Mouse (Mus musculus): ENCODE measurements around the gene Mast3. TPM values are rescaled to one million over a fixed set of nuclear protein-coding genes. Genes with fewer than 3 reads are reported as not detected.
A peak's percentile ranks its signal among the peaks of the same experiment; 100 is the strongest.

Mast3 gene
- polyA plus RNA-seq, 1 experiment from 2014 or later = 8.5 TPM

GRCm38 (mm10) chr8:70803761-70804480 is 933 bp downstream of the Mast3 start:
- peak overlapping the region; percentile 53 for H3K4me3 ChIP-seq (ENCODE audit: low read depth, low read length)
- H3K9ac ChIP-seq (ENCODE audit: low read depth, low read length) = peak overlapping the region; percentile 49; the same call in 1 of the 2 replicates
- 0 out of 2 replicates have a peak overlapping the region, but pooled peaks have one; percentile 3 for H3K27ac ChIP-seq (ENCODE audit: low read depth, low read length)
- H3K36me3 ChIP-seq (ENCODE audit: control insufficient read depth, insufficient read depth, low read length) = no peaks in the 10 kb centered on the region
- no peaks in the 10 kb centered on the region for H3K9me3 ChIP-seq (replicated peaks; ENCODE audit: control insufficient read depth, low read length)
- H3K4me2 ChIP-seq = peak overlapping the region; percentile 78
- WGBS (ENCODE audit: insufficient replicate concordance) = 1% methylated on average over 47 of the region's 47 CpGs
- H3K4me1 ChIP-seq (ENCODE audit: control insufficient read depth, insufficient read depth, low read length) = peaks cover 12% of the 10 kb centered on the region; the same call in 1 of the 2 replicates
- H3K27me3 ChIP-seq (ENCODE audit: control insufficient read depth, insufficient read depth, low read length) = peaks cover 65% of the 10 kb centered on the region
- peak; percentile 27; the same call in 1 of the 2 replicates for ATAC-seq (replicated peaks; ENCODE audit: insufficient number of reproducible peaks, low FRiP score, low TSS enrichment)

GRCm38 (mm10) chr8:70802786-70803510 is 1.9 kb downstream of the Mast3 start:
- Histone ChIP-seq H3K27ac (ENCODE audit: low read depth, low read length) (no peak overlapping the region), H3K27me3 (ENCODE audit: control insufficient read depth, insufficient read depth, low read length) (peaks cover 72% of the 10 kb centered on the region), H3K4me1 (ENCODE audit: control insufficient read depth, insufficient read depth, low read length) (peaks cover 14% of the 10 kb centered on the region; the same call in 1 of the 2 replicates), H3K9ac (ENCODE audit: low read depth, low read length) (no peak overlapping the region), H3K9me3 (replicated peaks; ENCODE audit: control insufficient read depth, low read length) (no peaks in the 10 kb centered on the region), H3K36me3 (ENCODE audit: control insufficient read depth, insufficient read depth, low read length) (no peaks in the 10 kb centered on the region), H3K4me2 (peak overlapping the region; percentile 78; the same call in 1 of the 2 replicates), H3K4me3 (ENCODE audit: low read depth, low read length) (no peak overlapping the region; the same call in 1 of the 2 replicates)
- WGBS (ENCODE audit: insufficient replicate concordance) = 58% methylated on average over 11 of the region's 11 CpGs
- no peak for ATAC-seq (replicated peaks; ENCODE audit: insufficient number of reproducible peaks, low FRiP score, low TSS enrichment)

GRCm38 (mm10) chr8:70801830-70802229 is 3.0 kb downstream of the Mast3 start:
- Histone ChIP-seq H3K4me1 (ENCODE audit: control insufficient read depth, insufficient read depth, low read length) (peaks cover 14% of the 10 kb centered on the region; the same call in 1 of the 2 replicates), H3K9ac (ENCODE audit: low read depth, low read length) (no peak overlapping the region), H3K9me3 (replicated peaks; ENCODE audit: control insufficient read depth, low read length) (no peaks in the 10 kb centered on the region), H3K27me3 (ENCODE audit: control insufficient read depth, insufficient read depth, low read length) (peaks cover 73% of the 10 kb centered on the region), H3K4me3 (ENCODE audit: low read depth, low read length) (no peak overlapping the region), H3K4me2 (no peak overlapping the region), H3K27ac (ENCODE audit: low read depth, low read length) (no peak overlapping the region), H3K36me3 (ENCODE audit: control insufficient read depth, insufficient read depth, low read length) (no peaks in the 10 kb centered on the region)
- ATAC-seq (replicated peaks; ENCODE audit: insufficient number of reproducible peaks, low FRiP score, low TSS enrichment) = no peak
- 68% methylated on average over 1 of the region's 1 CpGs for WGBS (ENCODE audit: insufficient replicate concordance)

- Histone ChIP-seq H3K27me3 (ENCODE audit: control insufficient read depth, insufficient read depth, low read length) (peaks cover 74% of the 10 kb centered on the region), H3K4me2 (no peak overlapping the region), H3K9me3 (replicated peaks; ENCODE audit: control insufficient read depth, low read length) (no peaks in the 10 kb centered on the region), H3K4me1 (ENCODE audit: control insufficient read depth, insufficient read depth, low read length) (peaks cover 14% of the 10 kb centered on the region; the same call in 1 of the 2 replicates), H3K27ac (ENCODE audit: low read depth, low read length) (no peak overlapping the region), H3K9ac (ENCODE audit: low read depth, low read length) (no peak overlapping the region), H3K4me3 (ENCODE audit: low read depth, low read length) (no peak overlapping the region), H3K36me3 (ENCODE audit: control insufficient read depth, insufficient read depth, low read length) (no peaks in the 10 kb centered on the region)
- no peak for ATAC-seq (replicated peaks; ENCODE audit: insufficient number of reproducible peaks, low FRiP score, low TSS enrichment)
- 20% methylated on average over 15 of the region's 15 CpGs for WGBS (ENCODE audit: insufficient replicate concordance)
Observed at GRCm38 (mm10) chr8:70801156-70801555, 3.7 kb downstream of the Mast3 start.

GRCm38 (mm10) chr8:70800648-70801047 is 4.2 kb downstream of the Mast3 start:
- H3K27me3 ChIP-seq (ENCODE audit: control insufficient read depth, insufficient read depth, low read length) = peaks cover 76% of the 10 kb centered on the region
- no peak overlapping the region for H3K4me3 ChIP-seq (ENCODE audit: low read depth, low read length)
- no peak overlapping the region for H3K27ac ChIP-seq (ENCODE audit: low read depth, low read length)
- H3K9ac ChIP-seq (ENCODE audit: low read depth, low read length) = no peak overlapping the region
- no peak overlapping the region for H3K4me2 ChIP-seq
- no peak for ATAC-seq (replicated peaks; ENCODE audit: insufficient number of reproducible peaks, low FRiP score, low TSS enrichment)
- H3K9me3 ChIP-seq (replicated peaks; ENCODE audit: control insufficient read depth, low read length) = no peaks in the 10 kb centered on the region
- WGBS (ENCODE audit: insufficient replicate concordance) = 43% methylated on average over 10 of the region's 10 CpGs
- H3K36me3 ChIP-seq (ENCODE audit: control insufficient read depth, insufficient read depth, low read length) = no peaks in the 10 kb centered on the region
- H3K4me1 ChIP-seq (ENCODE audit: control insufficient read depth, insufficient read depth, low read length) = peaks cover 14% of the 10 kb centered on the region; the same call in 1 of the 2 replicates

- peak overlapping the region; percentile 54 for H3K4me3 ChIP-seq (ENCODE audit: low read depth, low read length)
- no peaks in the 10 kb centered on the region for H3K9me3 ChIP-seq (replicated peaks; ENCODE audit: control insufficient read depth, low read length)
- no peak for ATAC-seq (replicated peaks; ENCODE audit: insufficient number of reproducible peaks, low FRiP score, low TSS enrichment)
- H3K36me3 ChIP-seq (ENCODE audit: control insufficient read depth, insufficient read depth, low read length) = no peaks in the 10 kb centered on the region
- H3K4me2 ChIP-seq = peak overlapping the region; percentile 90
- 16% methylated on average over 15 of the region's 15 CpGs for WGBS (ENCODE audit: insufficient replicate concordance)
- H3K27me3 ChIP-seq (ENCODE audit: control insufficient read depth, insufficient read depth, low read length) = peaks cover 77% of the 10 kb centered on the region
- 0 out of 2 replicates have a peak, but pooled peaks cover 2% of the 10 kb centered on the region for H3K4me1 ChIP-seq (ENCODE audit: control insufficient read depth, insufficient read depth, low read length)
- H3K9ac ChIP-seq (ENCODE audit: low read depth, low read length) = 0 out of 2 replicates have a peak overlapping the region, but pooled peaks have one; percentile 71
- no peak overlapping the region for H3K27ac ChIP-seq (ENCODE audit: low read depth, low read length)
Observed at GRCm38 (mm10) chr8:70798281-70798680, 6.6 kb downstream of the Mast3 start.

- Histone ChIP-seq H3K4me2 (peak overlapping the region; percentile 90), H3K27ac (ENCODE audit: low read depth, low read length) (no peak overlapping the region), H3K4me1 (ENCODE audit: control insufficient read depth, insufficient read depth, low read length) (peaks cover 8% of the 10 kb centered on the region; the same call in 1 of the 2 replicates), H3K4me3 (ENCODE audit: low read depth, low read length) (peak overlapping the region; percentile 54), H3K9me3 (replicated peaks; ENCODE audit: control insufficient read depth, low read length) (no peaks in the 10 kb centered on the region), H3K36me3 (ENCODE audit: control insufficient read depth, insufficient read depth, low read length) (no peaks in the 10 kb centered on the region), H3K27me3 (ENCODE audit: control insufficient read depth, insufficient read depth, low read length) (peaks cover 69% of the 10 kb centered on the region), H3K9ac (ENCODE audit: low read depth, low read length) (peak overlapping the region; percentile 71)
- under 1% methylated on average over 53 of the region's 57 CpGs for WGBS (ENCODE audit: insufficient replicate concordance)
- ATAC-seq (replicated peaks; ENCODE audit: insufficient number of reproducible peaks, low FRiP score, low TSS enrichment) = peak; percentile 83
Observed at GRCm38 (mm10) chr8:70797081-70798070, 7.5 kb downstream of the Mast3 start.
